Mouse (Mus musculus) cerebellum, postnatal 4 days (tissue): ENCODE data around the gene Olfr203.
"Not testable (repeated sequence)": the region's sequence is repeated elsewhere in the genome, so short reads cannot be mapped to it uniquely, and the experiment has no call there.

Experiments used
- DNase-seq, 2 experiments: peaks; one replicate each; pipeline ENCODE4 v3.0.0; 2022; ENCODE audit warnings: low spot score in 2 of 2, mixed read lengths in 1 of 2

The Olfr203 gene

GRCm38 (mm10) chr16:59298581-59298980, at the start of gene Olfr203:
Gene Olfr203 (plus strand): TSS chr16:59298881.
- DNase-seq = no peak

DNA sequence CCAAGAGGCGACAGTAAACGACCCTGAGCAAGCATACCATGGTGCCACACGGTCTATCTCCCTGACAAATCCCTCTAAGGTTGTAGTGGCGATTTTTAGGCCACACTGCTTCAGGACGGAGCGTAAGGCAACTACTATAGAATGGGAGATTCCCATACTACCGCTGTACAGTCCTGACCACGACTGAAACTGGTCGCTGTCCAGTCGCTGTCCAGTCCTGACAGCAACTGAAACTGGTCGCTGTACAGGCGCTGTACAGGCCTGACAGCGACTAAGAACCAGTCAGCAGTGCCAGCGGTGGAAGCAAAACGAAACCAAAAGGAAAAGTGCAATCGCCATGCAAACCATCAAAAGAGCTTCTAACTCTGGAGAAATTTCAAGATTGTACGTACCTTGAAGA, 49.0 kb upstream of the Olfr203 start:
- no peak for DNase-seq

- not testable (repeated sequence) for DNase-seq
Measured at GRCm38 (mm10) chr16:59269097-59269496, 29.6 kb upstream of the Olfr203 start.

- DNase-seq = not testable (repeated sequence)
Measured at GRCm38 (mm10) chr16:59272532-59272931, 26.1 kb upstream of the Olfr203 start, which contains the start of gene Olfr201. Gene Olfr201 (minus strand): TSS chr16:59272632.

DNA sequence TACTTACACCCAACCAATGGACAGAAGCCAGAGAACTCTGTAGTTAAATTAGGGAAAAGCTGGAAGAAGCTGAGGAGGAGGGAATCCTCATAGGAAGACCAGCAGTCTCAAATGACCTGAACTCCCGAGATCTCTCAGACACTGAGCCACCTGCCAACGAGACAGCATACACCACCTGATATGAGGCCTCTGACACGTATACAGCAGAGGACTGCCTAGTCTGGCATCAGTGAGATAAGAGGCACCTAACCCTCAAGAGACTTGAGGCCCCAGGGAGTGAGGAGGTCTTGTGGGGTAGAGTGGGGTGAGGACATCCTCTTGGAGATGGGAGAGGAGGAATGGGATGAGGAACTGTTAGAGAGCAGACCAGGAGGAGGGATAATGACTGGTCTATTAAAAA, 18.1 kb upstream of the Olfr203 start:
- DNase-seq = no peak

DNA sequence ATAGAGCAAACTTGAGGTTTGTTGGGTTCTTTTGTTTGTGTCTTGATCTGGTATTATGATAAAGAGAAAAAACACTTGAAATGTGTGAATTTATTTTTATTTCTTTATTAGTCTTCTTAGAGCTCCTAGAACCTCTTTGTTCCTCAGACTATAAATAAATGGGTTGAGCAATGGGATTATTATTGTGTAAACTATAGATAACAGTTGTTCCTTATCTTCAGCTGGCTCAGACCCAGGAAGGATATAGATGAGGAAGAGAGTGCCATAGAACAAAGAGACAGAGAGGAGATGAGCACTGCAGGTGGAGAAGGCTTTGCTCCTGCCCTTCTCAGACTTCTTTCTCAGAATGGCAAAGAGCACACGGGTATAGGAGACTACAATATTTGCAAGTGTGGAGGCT, 15.2 kb upstream of the Olfr203 start:
- no peak for DNase-seq

- no peak for DNase-seq
Measured at GRCm38 (mm10) chr16:59286693-59287092, 12.0 kb upstream of the Olfr203 start, which contains the start of gene Olfr202. Gene Olfr202 (minus strand): TSS chr16:59286793.

GRCm38 (mm10) chr16:59287576-59287975, 11.1 kb upstream of the Olfr203 start:
- not testable (repeated sequence) for DNase-seq

- no peak for DNase-seq
Measured at GRCm38 (mm10) chr16:59318148-59318547, 19.5 kb downstream of the Olfr203 start, which contains the start of gene Olfr204. Gene Olfr204 (minus strand): TSS chr16:59318248.

DNA sequence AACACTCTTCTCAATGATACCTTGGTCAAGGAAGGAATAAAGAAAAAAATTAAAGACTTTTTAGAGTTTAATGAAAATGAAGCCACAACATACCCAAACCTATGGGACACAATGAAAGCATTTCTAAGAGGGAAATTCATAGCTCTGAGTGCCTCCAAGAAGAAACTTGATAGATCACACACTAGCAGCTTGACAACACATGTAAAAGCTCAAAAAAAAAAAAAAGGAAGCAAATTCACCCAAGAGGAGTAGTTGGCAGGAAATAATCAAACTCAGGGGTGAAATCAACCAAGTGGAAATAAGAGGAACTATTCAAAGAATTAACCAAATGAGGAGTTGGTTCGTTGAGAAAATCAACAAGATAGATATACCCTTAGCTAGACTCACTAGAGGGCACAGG, 24.6 kb downstream of the Olfr203 start:
- not testable (repeated sequence) for DNase-seq

- no peak for DNase-seq
Measured at GRCm38 (mm10) chr16:59331038-59331437, 32.4 kb downstream of the Olfr203 start, which contains the start of gene Olfr205. Gene Olfr205 (minus strand): TSS chr16:59331138.

- DNase-seq = no peak
Measured at GRCm38 (mm10) chr16:59349146-59349545, 50.5 kb downstream of the Olfr203 start, which contains the start of gene Olfr206. Gene Olfr206 (minus strand): TSS chr16:59349246.
